Mouse (Mus musculus) ES-Bruce4 (cell line): ENCODE results near the gene Ctxn1. TPM values are rescaled to one million over a fixed set of nuclear protein-coding genes. Genes with fewer than 3 reads are reported as not detected.

Source experiments
- H3K27ac ChIP-seq: 2 replicates; pipeline ENCODE4 v1.5.1; 2012; ENCODE audit warnings: low read length, inconsistent platforms; ENCODE audit not compliant: insufficient read depth
- H3K27me3 ChIP-seq: 2 replicates; pipeline ENCODE4 v1.6.1; 2012; ENCODE audit warnings: mild to moderate bottlenecking, low read length, inconsistent platforms; ENCODE audit not compliant: control insufficient read depth, poor library complexity, insufficient read depth, severe bottlenecking
- H3K36me3 ChIP-seq: 2 replicates; pipeline ENCODE4 v1.6.1; 2012; ENCODE audit warnings: inconsistent platforms, mild to moderate bottlenecking, low read length, moderate library complexity; ENCODE audit not compliant: control insufficient read depth, poor library complexity, insufficient read depth, severe bottlenecking
- H3K4me1 ChIP-seq: one replicate; pipeline ENCODE4 v1.8.1; 2011; ENCODE audit warnings: low read length; ENCODE audit not compliant: control insufficient read depth, insufficient read depth
- H3K4me3 ChIP-seq: 2 replicates; pipeline ENCODE4 v1.5.1; 2011; ENCODE audit warnings: low read depth, mild to moderate bottlenecking, low read length
- H3K9ac ChIP-seq: 2 replicates; pipeline ENCODE4 v1.6.1; 2012; ENCODE audit warnings: low read depth, mild to moderate bottlenecking, inconsistent platforms; ENCODE audit not compliant: poor library complexity, severe bottlenecking
- H3K9me3 ChIP-seq: replicated peaks from 2 replicates; pipeline ENCODE4 v1.6.1; 2012; ENCODE audit warnings: mild to moderate bottlenecking, low read length, inconsistent platforms; ENCODE audit not compliant: control insufficient read depth, poor library complexity, insufficient read depth, severe bottlenecking
- CTCF ChIP-seq: IDR thresholded peaks from one replicate; pipeline ENCODE4 v1.8.1; 2011; ENCODE audit warnings: low read depth, low read length
- EP300 ChIP-seq: IDR thresholded peaks from 2 replicates; pipeline ENCODE4 v1.6.1; 2011; ENCODE audit warnings: low read depth, low read length; ENCODE audit not compliant: insufficient read depth
- POLR2A ChIP-seq: IDR thresholded peaks from one replicate; pipeline ENCODE4 v1.8.1; 2011; ENCODE audit warnings: low read length; ENCODE audit not compliant: insufficient read depth
- polyA plus RNA-seq: library from polyadenylated mRNA; stranded (reverse); fragments of >200 nt; gene quantifications from 2 replicates; pipeline ENCODE4 v1.2.4, GENCODE M21; 2011; ENCODE audit warnings: low read depth; ENCODE audit not compliant: missing spikeins, insufficient read depth, insufficient read length

The Ctxn1 gene
- polyA plus RNA-seq, 1 experiment, result 25.0 TPM

DNA sequence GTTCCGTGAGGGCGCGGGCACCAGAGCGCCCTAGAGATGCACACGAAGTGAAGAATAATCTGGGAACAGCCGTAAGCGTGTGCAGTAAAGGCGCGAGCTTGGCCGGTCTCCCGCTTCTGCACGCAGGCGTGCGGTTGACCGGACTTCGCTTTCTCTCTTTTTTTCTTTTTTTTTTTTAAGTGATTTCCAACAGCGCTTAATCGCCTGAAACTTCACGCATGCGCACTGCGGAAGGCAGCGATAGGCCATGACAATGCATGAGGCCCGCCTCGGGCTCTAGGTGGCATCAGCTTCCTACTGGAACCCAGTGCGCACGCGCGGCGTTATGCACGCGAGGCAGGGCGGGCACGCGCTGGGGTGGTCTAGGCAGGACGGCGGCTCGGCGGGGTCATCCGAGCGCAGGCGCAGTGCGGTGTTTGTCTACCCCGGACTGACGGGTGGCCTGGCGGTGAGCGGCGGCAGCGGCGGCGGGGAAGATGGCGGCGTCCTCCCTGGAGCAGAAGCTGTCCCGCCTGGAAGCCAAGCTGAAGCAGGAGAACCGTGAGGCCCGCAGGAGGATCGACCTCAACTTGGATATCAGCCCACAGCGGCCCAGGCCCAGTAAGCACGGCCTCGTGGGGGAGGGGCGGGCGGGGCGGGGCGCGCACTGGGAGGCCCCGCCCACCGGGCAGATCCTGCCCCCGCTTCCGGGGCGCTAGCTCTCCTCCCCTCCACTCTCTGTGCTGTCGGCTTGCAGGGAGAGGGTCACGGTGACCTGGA is 20.5 kb downstream of the Ctxn1 start, which contains the start of the genes Map2k7 and Gm49320:
Gene Map2k7, plus strand, starts transcription at position 307 of the 759 bp plus-strand sequence.
Gene Gm49320, plus strand, starts transcription at position 432 of the 759 bp plus-strand sequence.
- Histone ChIP-seq H3K4me3 (peak within 1 kb of the TSS; percentile 85), H3K36me3 (peaks cover 8% of the 10 kb centered on the region), H3K4me1 (no peaks in the 10 kb centered on the region), H3K27me3 (no peaks in the 10 kb centered on the region), H3K27ac (peak within 1 kb of the TSS; percentile 86), H3K9ac (peak within 1 kb of the TSS; percentile 74), H3K9me3 (no peaks in the 10 kb centered on the region)
- TF ChIP-seq POLR2A, result peak; percentile 35
- TF ChIP-seq CTCF, result peak; percentile 48
- TF ChIP-seq EP300, result peak; percentile 70; the same call in 1 of the 2 replicates

DNA sequence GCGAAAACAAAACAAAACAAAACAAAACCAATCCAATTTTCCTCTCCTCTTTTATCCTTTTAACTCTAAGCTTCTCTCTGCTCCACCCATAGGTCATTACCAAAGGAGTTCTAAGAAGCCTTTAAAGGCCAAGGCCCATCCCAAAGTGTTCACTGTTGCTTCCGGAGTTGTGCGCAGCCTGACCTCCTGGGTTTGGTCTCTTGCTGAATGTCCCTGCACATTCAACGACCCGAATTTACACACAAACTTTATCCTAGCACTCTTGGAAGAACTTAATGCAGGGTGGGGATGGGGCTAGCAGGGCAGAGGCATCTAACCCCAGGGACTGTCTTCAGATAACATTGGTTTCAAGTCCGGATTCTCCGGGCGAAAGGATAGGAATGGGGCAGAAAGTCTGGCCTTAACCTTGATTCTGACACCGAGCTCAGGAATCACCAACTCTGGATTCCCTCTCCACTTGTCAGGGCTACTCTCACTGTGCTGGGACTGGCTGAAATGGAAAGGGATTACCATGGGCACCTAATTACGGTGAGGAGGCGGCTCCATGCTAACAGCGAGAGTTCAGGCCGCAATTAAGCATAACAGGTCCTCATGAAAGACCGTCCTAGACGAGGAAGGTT is 21.1 kb downstream of the Ctxn1 start:
- H3K27me3 ChIP-seq, result no peaks in the 10 kb centered on the region
- H3K4me1 ChIP-seq, result no peaks in the 10 kb centered on the region
- peak overlapping the region; percentile 70 for H3K4me3 ChIP-seq
- peaks cover 2% of the 10 kb centered on the region for H3K36me3 ChIP-seq
- H3K9me3 ChIP-seq, result no peaks in the 10 kb centered on the region
- peak overlapping the region; percentile 68 for H3K9ac ChIP-seq
- TF ChIP-seq CTCF (no peak), POLR2A (no peak), EP300 (no peak)
- peak overlapping the region; percentile 86 for H3K27ac ChIP-seq

DNA sequence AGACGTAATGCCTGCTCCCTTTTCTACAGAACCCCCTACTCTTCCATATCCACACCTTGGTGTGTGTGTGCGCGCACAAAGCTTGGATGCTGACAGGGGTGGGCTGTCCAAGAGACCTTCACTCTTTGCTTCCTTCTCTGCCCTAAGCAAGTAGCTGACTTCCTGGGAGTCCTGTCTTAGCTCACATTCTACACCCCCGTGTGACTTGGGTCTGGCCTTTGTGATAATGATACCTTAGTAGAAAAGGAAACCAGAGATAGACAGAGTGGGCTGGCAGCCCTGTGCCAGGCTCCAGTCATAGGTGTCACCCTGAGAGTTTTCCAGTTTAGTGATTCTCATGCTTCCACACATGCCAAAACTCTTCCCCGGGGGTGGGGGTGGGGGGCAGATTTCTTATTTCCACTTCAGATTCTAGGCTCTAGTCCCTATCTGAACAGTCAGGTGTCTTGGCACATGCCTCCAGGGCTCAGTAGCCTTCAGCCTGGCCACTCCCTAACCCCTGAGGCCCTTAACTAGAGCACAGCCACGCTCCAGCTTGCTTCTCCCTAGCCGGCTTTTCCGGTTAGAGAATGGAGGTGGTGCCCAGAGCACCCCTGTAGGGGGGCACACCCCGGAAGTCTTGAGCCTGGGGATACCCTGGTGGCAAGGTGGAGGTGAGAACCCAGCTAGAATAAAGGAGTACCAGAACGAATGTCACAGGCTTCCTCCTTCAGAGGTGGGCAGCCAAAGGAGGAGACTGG is 28.3 kb downstream of the Ctxn1 start:
- Histone ChIP-seq H3K36me3 (no peaks in the 10 kb centered on the region), H3K9ac (no peak overlapping the region), H3K27me3 (no peaks in the 10 kb centered on the region), H3K9me3 (no peaks in the 10 kb centered on the region), H3K4me1 (no peaks in the 10 kb centered on the region), H3K4me3 (no peak overlapping the region), H3K27ac (no peak overlapping the region)
- TF ChIP-seq CTCF, result no peak
- no peak for TF ChIP-seq POLR2A
- TF ChIP-seq EP300, result no peak

DNA sequence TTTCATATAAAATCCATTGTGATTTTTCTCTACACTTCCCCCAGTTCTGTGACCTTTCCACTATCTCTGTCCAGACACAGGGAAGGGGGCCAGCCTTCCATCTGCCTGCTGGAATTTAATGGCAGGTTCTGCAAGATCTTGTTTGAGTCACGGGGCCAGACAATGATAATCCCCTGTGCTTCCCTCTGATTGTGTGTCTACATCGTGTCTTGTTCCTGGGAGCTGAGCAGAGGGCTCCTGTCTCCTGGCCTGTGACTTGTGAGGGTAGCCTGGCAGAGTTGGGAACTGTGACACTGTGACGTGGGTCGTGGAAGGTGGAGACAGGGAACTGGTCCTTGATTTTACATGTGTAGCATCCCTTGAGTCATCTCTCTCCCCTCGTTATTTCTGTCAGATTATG is 29.3 kb downstream of the Ctxn1 start:
- H3K27me3 ChIP-seq, result no peaks in the 10 kb centered on the region
- no peak overlapping the region for H3K9ac ChIP-seq
- H3K4me3 ChIP-seq, result no peak overlapping the region
- H3K4me1 ChIP-seq, result no peaks in the 10 kb centered on the region
- no peak overlapping the region for H3K27ac ChIP-seq
- TF ChIP-seq CTCF (no peak), POLR2A (no peak), EP300 (no peak)
- no peaks in the 10 kb centered on the region for H3K9me3 ChIP-seq
- H3K36me3 ChIP-seq, result no peaks in the 10 kb centered on the region

DNA sequence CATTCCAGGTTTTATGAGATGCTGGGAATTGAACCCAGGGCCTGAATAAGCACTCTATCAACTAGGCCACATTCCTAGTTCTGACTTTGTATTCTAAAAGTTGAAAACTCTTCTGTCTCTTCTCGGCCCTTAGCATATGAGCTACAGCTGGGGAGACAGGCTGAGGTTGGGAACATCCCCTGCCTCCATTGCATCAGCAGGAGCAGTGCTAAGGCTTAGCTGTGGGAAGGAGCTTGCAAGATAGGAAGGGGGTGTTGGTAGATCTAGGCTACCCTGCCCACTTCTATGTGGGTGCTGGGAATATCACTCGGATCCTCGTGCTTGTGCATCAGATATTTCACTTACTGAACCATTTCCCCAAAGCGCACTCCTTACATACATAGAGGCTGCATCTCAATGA is 31.2 kb downstream of the Ctxn1 start:
- no peaks in the 10 kb centered on the region for H3K4me1 ChIP-seq
- H3K36me3 ChIP-seq, result no peaks in the 10 kb centered on the region
- no peak overlapping the region for H3K27ac ChIP-seq
- TF ChIP-seq POLR2A (no peak), CTCF (no peak), EP300 (no peak)
- no peak overlapping the region for H3K4me3 ChIP-seq
- H3K9ac ChIP-seq, result no peak overlapping the region
- no peaks in the 10 kb centered on the region for H3K9me3 ChIP-seq
- peaks cover 3% of the 10 kb centered on the region for H3K27me3 ChIP-seq
